Mouse (Mus musculus): ENCODE measurements around the gene Ssc4d. TPM values are rescaled to one million over a fixed set of nuclear protein-coding genes. Genes with fewer than 3 reads are reported as not detected.

Ssc4d gene
- polyA plus RNA-seq, 1 experiment from 2014 or later: 3.7 TPM

DNA sequence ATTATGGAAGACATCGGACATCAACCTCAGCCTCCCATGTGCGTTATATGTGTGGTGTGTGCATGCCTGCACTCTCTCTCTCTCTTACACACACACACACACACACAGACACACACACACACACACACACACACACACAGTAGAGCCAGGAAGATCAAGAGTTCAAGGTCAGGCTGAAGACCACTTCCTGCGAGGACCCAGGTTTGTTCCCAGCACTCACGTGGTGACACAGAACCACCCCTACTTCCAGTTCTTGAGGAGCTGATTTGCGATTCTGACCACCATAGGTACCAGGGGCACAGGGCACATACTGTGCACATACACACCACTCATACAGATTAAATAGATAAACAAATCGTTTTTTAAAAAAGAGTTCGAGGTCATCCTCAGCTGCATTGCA lies 2.5 kb downstream of the Ssc4d start:
- no peak overlapping the region for H3K27ac ChIP-seq
- WGBS: 88% methylated on average over 7 of the region's 7 CpGs
- H3K27me3 ChIP-seq: no peaks in the 10 kb centered on the region
- no peaks in the 10 kb centered on the region for H3K9me3 ChIP-seq (replicated peaks)
- H3K4me2 ChIP-seq (replicated peaks): no peak overlapping the region
- no peak overlapping the region for H3K9ac ChIP-seq
- no peak for ATAC-seq (ENCODE audit: low FRiP score)
- no peak overlapping the region for H3K4me3 ChIP-seq
- H3K36me3 ChIP-seq: no peaks in the 10 kb centered on the region
- H3K4me1 ChIP-seq: no peaks in the 10 kb centered on the region; the same call in 1 of the 2 replicates

DNA sequence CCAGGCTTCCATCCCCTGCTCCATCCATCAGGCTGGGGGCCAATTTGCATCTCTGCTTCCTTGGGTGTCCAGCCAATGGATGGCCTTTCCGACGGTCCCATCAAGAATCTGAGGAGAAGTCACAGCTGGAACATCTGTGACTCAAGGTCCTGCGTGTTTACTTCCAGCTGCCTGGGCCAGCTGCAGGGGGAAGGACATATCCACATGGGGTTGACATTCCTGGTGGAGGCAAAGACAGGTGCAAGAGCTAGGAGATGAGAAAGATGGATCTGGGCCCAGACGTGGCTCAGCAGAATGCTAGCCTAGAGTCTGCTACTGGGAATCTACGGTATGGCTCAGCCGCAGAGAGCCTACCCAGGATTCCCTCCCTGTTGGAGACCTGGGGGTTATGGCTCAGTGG lies 4.1 kb downstream of the Ssc4d start:
- H3K9me3 ChIP-seq (replicated peaks): no peaks in the 10 kb centered on the region
- H3K4me2 ChIP-seq (replicated peaks): no peak overlapping the region
- H3K27ac ChIP-seq: no peak overlapping the region
- H3K36me3 ChIP-seq: no peaks in the 10 kb centered on the region
- no peak overlapping the region for H3K4me3 ChIP-seq
- H3K27me3 ChIP-seq: peaks cover 7% of the 10 kb centered on the region
- no peak for ATAC-seq (ENCODE audit: low FRiP score)
- peaks cover 4% of the 10 kb centered on the region for H3K4me1 ChIP-seq
- no peak overlapping the region for H3K9ac ChIP-seq
- 81% methylated on average over 6 of the region's 6 CpGs for WGBS

DNA sequence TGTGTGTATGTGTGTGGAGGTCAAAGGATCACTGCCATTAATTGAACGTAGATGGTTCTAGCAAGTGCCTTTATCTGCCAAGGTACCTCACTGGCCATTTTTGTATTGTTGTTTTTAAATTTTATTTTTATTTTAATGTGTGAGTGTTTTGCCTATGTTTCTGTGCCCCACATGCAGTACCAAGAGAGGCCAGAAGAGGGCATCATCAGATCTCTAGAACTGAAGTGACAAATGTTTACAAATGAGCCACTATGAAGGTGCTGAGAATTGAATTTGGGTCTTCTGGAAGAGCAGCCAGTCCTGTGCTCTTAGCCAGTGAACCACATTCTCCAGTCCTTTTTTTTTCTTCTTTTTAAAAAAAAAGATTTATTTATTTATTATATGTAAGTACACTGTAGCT lies 5.5 kb downstream of the Ssc4d start:
- Histone ChIP-seq H3K4me1 (peaks cover 4% of the 10 kb centered on the region), H3K27ac (no peak overlapping the region), H3K9ac (no peak overlapping the region), H3K4me2 (replicated peaks) (no peak overlapping the region), H3K9me3 (replicated peaks) (no peaks in the 10 kb centered on the region), H3K4me3 (no peak overlapping the region), H3K36me3 (no peaks in the 10 kb centered on the region), H3K27me3 (peaks cover 7% of the 10 kb centered on the region)
- no peak for ATAC-seq (ENCODE audit: low FRiP score)
- 71% methylated on average over 1 of the region's 1 CpGs for whole genome bisulfite sequencing

DNA sequence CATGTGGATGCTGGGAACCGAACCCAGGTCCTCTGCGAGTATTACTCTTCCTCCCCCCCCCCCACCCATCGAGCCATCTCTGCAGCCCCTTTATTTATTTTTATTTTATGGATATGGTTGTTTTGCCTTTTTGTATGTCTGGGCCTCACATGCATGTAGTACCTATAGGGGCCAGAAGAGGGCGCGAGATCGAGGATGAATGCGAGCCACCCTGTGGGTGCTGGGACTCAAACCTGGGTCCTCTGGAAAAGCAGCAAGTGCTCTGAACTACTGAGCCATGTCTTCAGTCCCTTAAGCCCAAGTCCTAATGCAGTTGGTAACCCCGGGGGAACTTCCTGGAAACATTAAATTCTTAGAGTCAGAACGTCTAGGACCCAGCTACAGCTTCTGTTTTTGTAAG lies 7.5 kb downstream of the Ssc4d start:
- Histone ChIP-seq H3K4me1 (peaks cover 10% of the 10 kb centered on the region), H3K4me3 (no peak overlapping the region), H3K9me3 (replicated peaks) (no peaks in the 10 kb centered on the region), H3K27me3 (peaks cover 7% of the 10 kb centered on the region), H3K9ac (no peak overlapping the region), H3K4me2 (replicated peaks) (no peak overlapping the region), H3K27ac (no peak overlapping the region), H3K36me3 (no peaks in the 10 kb centered on the region)
- WGBS: 58% methylated on average over 9 of the region's 9 CpGs
- no peak for ATAC-seq (ENCODE audit: low FRiP score)

DNA sequence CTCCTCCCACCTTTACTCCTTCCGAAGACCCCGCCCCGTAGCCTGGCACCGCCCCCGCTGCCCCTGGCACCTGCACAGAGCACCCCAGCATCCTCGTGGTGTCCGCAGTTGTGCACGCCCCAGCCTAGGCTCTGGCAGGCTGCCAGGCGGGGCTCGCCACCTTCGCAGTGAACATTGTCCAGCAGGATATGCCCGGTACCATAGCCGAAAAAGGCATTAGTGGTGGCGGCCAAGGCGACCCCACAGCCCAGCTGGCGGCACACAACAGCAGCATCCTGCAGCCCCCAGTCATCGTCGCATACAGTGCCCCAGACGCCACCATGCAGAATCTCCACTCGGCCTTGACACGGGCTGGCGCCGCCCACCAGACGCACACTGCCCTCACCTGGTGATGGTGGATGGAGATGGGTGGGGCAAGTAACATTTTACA lies 8.8 kb downstream of the Ssc4d start:
- H3K9ac ChIP-seq: peak overlapping the region; percentile 35; the same call in 1 of the 2 replicates
- no peak overlapping the region for H3K27ac ChIP-seq
- peaks cover 14% of the 10 kb centered on the region for H3K4me1 ChIP-seq
- no peaks in the 10 kb centered on the region for H3K9me3 ChIP-seq (replicated peaks)
- H3K27me3 ChIP-seq: peaks cover 7% of the 10 kb centered on the region
- 11% methylated on average over 24 of the region's 24 CpGs for WGBS
- H3K36me3 ChIP-seq: no peaks in the 10 kb centered on the region
- H3K4me2 ChIP-seq (replicated peaks): peak overlapping the region; percentile 36
- no peak for ATAC-seq (ENCODE audit: low FRiP score)
- H3K4me3 ChIP-seq: peak overlapping the region; percentile 6; the same call in 1 of the 2 replicates

DNA sequence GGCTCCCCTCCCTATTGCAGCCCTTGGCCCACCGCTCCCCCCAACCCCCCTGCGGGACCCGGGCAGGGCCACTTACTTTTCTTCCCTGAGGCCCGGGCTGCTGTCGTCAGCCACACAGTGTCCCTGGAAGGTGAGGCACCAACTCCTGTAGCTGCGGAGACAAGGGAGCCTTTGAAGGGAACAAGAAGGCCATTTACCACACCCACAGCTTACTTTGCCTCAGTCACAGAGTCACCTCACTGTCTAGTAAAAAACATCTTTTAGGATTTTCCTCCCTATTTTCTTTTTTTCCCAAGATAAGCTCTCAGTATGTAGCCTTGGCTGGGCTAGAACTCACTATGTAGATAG lies 11.1 kb downstream of the Ssc4d start:
- no peaks in the 10 kb centered on the region for H3K9me3 ChIP-seq (replicated peaks)
- WGBS: 6% methylated on average over 6 of the region's 6 CpGs
- H3K9ac ChIP-seq: peak overlapping the region; percentile 85
- peaks cover 14% of the 10 kb centered on the region for H3K4me1 ChIP-seq
- H3K4me2 ChIP-seq (replicated peaks): peak overlapping the region; percentile 89
- H3K36me3 ChIP-seq: no peaks in the 10 kb centered on the region
- no peak for ATAC-seq (ENCODE audit: low FRiP score)
- peaks cover 7% of the 10 kb centered on the region for H3K27me3 ChIP-seq
- H3K4me3 ChIP-seq: peak overlapping the region; percentile 52
- peak overlapping the region; percentile 96 for H3K27ac ChIP-seq

DNA sequence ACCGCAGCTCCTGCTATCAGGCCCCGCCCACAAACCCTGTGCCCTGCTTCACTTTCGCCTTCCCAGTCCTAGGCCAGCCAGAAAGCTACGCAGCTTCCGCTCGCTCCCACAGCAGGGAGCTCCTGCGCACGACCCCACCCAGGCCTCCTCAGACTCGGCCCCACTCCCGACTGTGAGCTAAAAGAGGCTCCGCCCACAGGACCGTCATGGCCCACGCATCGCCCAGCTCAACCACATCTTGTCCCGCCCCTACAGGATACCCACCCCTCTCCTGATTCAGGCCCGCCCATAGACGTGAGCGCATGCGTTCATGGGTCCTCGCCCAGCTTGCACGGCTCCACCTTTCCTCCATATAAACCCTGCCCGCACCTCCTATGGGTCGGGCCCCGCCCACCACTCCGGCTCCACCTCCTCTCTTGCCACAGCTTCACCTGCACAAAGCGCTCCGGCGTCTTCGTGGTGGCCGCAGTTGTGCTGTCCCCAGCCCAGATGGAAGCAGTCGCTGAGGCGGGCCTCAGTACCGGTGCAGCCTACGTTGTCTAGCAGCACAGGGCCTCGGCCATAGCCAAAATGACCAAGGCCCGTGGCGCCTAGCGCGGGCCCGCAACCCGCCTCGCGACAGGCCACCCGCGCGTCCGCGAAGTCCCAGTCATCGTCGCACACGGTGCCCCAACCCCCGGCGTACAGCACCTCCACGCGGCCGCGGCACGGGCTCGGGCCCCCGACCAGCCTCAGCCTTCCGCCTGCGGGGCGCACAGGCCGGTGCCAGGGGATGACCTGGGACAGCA lies 11.6 kb downstream of the Ssc4d start:
- peaks cover 7% of the 10 kb centered on the region for H3K27me3 ChIP-seq
- H3K36me3 ChIP-seq: no peaks in the 10 kb centered on the region
- H3K9ac ChIP-seq: peak overlapping the region; percentile 85
- H3K4me1 ChIP-seq: peaks cover 17% of the 10 kb centered on the region
- ATAC-seq (ENCODE audit: low FRiP score): peak; percentile 97
- peak overlapping the region; percentile 89 for H3K4me2 ChIP-seq (replicated peaks)
- no peaks in the 10 kb centered on the region for H3K9me3 ChIP-seq (replicated peaks)
- under 1% methylated on average over 62 of the region's 64 CpGs for WGBS
- peak overlapping the region; percentile 52 for H3K4me3 ChIP-seq
- H3K27ac ChIP-seq: peak overlapping the region; percentile 96

DNA sequence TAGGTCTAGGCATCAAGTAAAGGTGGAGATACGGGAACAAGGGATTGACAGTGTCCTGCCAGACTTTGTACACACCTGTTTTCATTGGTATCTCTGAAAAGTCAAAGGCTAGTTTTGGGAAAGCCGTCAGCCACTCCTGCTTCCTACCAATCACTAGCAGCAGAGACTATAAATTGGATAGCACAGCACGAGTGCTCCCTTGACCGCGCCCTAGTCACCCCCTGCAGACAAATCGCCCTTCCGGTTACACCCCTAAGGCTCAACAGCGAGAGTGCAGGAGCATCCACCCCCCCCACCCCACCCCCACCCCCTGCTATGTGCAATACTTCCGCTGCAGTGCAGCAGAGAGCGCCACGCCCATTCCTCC lies 12.2 kb downstream of the Ssc4d start:
- Histone ChIP-seq H3K36me3 (no peaks in the 10 kb centered on the region), H3K4me2 (replicated peaks) (peak overlapping the region; percentile 89), H3K9me3 (replicated peaks) (no peaks in the 10 kb centered on the region), H3K27me3 (peaks cover 7% of the 10 kb centered on the region), H3K9ac (peak overlapping the region; percentile 63), H3K4me1 (peaks cover 18% of the 10 kb centered on the region), H3K4me3 (peak overlapping the region; percentile 52), H3K27ac (peak overlapping the region; percentile 96)
- WGBS: 1% methylated on average over 11 of the region's 11 CpGs
- ATAC-seq (ENCODE audit: low FRiP score): no peak

DNA sequence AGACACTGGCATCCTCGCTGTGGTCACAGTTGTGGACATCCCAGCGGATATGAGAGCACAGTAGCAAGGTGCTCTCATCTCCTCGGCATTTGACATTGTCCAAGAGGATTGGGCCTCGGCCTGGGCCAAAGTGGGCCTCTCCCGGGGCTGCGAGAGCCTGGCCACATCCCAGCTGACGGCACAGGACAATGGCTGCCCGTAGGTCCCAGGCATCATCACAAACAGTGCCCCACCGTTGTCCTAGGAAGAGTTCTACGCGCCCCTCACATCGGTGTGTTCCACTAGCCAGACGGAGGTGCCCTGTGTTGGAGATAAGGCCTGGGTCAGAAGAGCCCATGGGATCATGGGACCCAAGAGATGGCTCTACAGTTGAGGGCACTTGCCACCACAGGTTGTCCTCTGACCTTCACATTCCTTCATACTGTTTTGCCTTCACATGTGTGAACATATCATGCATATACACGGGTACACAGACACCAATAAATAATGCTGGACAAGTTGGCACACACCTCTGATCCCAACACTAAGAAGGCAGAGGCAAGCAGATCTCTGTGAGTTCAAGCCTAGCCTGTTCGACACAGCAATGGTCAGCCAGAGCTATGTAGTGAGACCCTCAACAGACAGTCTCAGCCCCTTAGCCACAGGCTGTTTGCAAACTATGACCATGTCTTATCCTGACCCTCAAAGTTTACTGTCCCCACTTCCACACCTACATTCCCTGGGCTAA lies 13.3 kb downstream of the Ssc4d start:
- Histone ChIP-seq H3K4me2 (replicated peaks) (no peak overlapping the region; the same call in 1 of the 2 replicates), H3K9me3 (replicated peaks) (no peaks in the 10 kb centered on the region), H3K9ac (no peak overlapping the region), H3K36me3 (no peaks in the 10 kb centered on the region), H3K4me1 (peaks cover 23% of the 10 kb centered on the region), H3K27me3 (peaks cover 7% of the 10 kb centered on the region), H3K4me3 (no peak overlapping the region), H3K27ac (peak overlapping the region; percentile 96; the same call in 1 of the 2 replicates)
- no peak for ATAC-seq (ENCODE audit: low FRiP score)
- WGBS: 93% methylated on average over 15 of the region's 15 CpGs

DNA sequence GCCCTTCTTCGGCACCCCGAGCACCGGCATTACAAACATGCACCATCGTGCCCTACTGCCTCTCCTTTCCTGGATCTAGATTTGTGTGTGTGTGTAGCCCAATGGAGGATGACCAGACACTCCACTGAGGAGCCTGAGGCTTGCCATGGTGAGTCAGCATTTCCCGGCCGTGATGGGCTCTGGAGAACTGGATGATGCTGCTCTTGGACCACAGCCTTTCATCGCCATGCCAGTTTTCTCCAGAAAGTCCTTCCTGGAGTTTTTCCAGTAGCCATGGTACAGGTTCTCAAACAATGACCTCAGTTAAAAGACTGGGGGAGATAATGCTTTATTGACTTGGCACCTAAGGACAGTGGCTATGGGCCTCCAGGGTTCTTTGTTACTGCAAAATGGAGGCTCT lies 14.4 kb downstream of the Ssc4d start:
- Histone ChIP-seq H3K27ac (no peak overlapping the region), H3K27me3 (no peaks in the 10 kb centered on the region), H3K4me1 (peaks cover 19% of the 10 kb centered on the region), H3K4me2 (replicated peaks) (no peak overlapping the region), H3K4me3 (no peak overlapping the region), H3K36me3 (no peaks in the 10 kb centered on the region), H3K9ac (no peak overlapping the region), H3K9me3 (replicated peaks) (no peaks in the 10 kb centered on the region)
- WGBS: 95% methylated on average over 7 of the region's 7 CpGs
- no peak for ATAC-seq (ENCODE audit: low FRiP score)

DNA sequence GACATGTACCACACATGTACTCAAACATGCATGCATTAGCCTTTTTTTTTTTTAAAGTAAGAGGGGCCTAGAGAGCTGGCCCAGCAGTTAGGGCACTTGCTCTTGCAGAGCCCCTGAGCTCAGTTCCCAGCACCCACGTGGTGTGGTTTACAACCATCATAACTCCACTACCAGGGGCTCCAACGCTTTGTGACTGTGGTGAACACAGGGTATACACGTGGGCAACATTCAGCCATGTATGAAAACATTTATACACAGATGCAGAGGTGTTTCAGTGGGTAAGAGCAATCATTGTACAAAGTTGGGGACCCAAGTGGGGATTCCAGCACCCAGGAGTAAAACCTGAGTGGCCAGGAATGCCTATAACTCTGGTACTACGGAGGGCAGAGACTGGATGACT lies 16.0 kb downstream of the Ssc4d start:
- Histone ChIP-seq H3K4me2 (replicated peaks) (0 out of 2 replicates have a peak overlapping the region, but pooled peaks have one; percentile 46), H3K27me3 (no peaks in the 10 kb centered on the region), H3K4me1 (peaks cover 19% of the 10 kb centered on the region), H3K27ac (peak overlapping the region; percentile 35; the same call in 1 of the 2 replicates), H3K4me3 (no peak overlapping the region), H3K9ac (no peak overlapping the region), H3K9me3 (replicated peaks) (no peaks in the 10 kb centered on the region), H3K36me3 (no peaks in the 10 kb centered on the region)
- WGBS: 89% methylated on average over 4 of the region's 4 CpGs
- ATAC-seq (ENCODE audit: low FRiP score): no peak

DNA sequence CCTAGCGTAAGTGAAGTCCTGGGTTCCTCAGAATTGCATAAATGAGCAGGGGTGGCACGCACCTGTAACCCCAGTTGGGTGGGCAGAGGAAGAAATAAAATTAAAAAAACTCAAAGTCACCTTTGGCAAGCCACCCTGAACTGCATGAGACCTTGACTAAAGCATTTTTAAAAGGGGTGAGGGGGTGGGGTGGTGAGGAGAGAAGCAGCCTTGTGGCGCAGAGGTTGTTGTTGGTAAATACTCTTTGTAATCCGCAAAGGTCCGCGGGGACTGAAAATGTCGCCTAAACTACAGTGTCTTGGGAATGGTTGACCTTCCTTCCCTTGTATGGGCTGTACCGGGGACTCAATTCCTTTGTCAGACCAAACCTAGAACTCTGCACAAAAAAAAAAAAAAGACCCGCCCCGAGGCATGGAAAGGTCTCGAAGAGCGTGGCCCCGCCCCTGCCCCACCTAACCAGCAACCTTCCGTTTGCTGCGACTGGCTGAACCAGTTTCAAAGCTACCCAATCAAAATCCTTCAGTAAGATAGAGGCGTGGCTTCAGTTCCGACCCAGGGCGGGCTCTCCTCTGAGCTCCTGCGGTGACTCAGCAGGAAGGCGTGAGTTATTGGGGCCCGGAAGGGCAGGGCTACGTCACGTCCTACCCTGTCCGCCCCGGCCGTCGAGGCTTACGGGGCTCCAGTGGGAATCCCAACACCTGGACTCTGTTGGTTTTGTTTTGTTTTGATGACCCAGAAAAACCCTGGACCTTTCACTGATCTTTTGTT lies 16.9 kb downstream of the Ssc4d start:
- peak; percentile 78 for ATAC-seq (ENCODE audit: low FRiP score)
- peak overlapping the region; percentile 22 for H3K4me3 ChIP-seq

More for the DNA sequence above, 16.9 kb downstream of the Ssc4d start:
- 0 out of 2 replicates have a peak overlapping the region, but pooled peaks have one; percentile 42 for H3K9ac ChIP-seq
- H3K27me3 ChIP-seq: no peaks in the 10 kb centered on the region
- no peaks in the 10 kb centered on the region for H3K36me3 ChIP-seq
- H3K4me1 ChIP-seq: peaks cover 16% of the 10 kb centered on the region
- peak overlapping the region; percentile 46 for H3K4me2 ChIP-seq (replicated peaks)
- H3K27ac ChIP-seq: peak overlapping the region; percentile 83
- 9% methylated on average over 28 of the region's 28 CpGs for WGBS
- no peaks in the 10 kb centered on the region for H3K9me3 ChIP-seq (replicated peaks)

All from hindbrain, embryonic 12.5 days (tissue).